Mouse (Mus musculus): ENCODE results near the gene Ank2.

GRCm38 (mm10) chr3:127293479-127293874, 205.7 kb downstream of the Ank2 start:
- TF ChIP-seq CTCF (IDR thresholded peaks at IDR 0.05) (no peak), EP300 (IDR thresholded peaks at IDR 0.05) (no peak)

Measured in lung, postnatal 0 days (tissue).